Mouse (Mus musculus) adrenal gland, postnatal 14 days (tissue): ENCODE data around the gene Gm10282. TPM values are rescaled to one million over a fixed set of nuclear protein-coding genes. Genes with fewer than 3 reads are reported as not detected.
A peak's percentile ranks its signal among the peaks of the same experiment; 100 is the strongest.

Experiments
- DNase-seq: peaks from one replicate; pipeline ENCODE4 v3.0.0; 2021; ENCODE audit warnings: mixed read lengths
- total RNA-seq: library from RNA; stranded (reverse); gene quantifications from 2 replicates; pipeline ENCODE4 v1.2.3, GENCODE M21; 2021

Gm10282 gene
- total RNA-seq, 1 experiment from 2014 or later: 16.8 TPM

GRCm38 (mm10) chr8:72324036-72324706 lies 19.1 kb upstream of the Gm10282 start:
- DNase-seq: no peak

DNA sequence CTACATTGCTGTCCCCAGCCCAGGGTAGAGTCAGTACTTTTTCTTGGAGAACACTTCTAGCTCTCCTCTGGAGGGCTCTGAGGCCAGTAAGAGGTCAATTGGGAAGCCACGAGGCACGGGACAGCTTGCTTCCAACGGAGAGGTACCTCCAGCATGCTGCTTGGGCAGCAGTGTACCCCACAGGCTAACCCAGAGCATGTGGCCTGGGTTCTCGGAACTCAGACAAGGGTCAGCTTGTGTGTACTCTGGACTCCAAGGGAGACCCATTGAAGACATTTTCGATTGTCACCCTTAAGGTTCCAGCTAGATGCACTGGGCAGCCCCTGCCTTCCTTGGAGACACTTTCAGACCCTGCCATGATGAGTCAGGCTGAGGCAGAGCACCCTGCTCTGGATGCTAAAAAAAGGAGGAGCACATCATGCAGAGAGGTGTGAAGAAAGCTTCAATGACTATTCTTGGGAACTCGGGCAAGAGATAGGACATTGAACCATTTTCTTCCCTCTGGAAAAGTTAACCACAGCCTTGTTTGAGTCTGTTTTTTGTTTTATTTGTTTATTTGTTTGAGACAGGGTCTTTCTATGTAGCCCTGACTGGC lies 18.2 kb upstream of the Gm10282 start:
- no peak for DNase-seq

GRCm38 (mm10) chr8:72322471-72322889 lies 17.4 kb upstream of the Gm10282 start:
- peak; percentile 87 for DNase-seq

DNA sequence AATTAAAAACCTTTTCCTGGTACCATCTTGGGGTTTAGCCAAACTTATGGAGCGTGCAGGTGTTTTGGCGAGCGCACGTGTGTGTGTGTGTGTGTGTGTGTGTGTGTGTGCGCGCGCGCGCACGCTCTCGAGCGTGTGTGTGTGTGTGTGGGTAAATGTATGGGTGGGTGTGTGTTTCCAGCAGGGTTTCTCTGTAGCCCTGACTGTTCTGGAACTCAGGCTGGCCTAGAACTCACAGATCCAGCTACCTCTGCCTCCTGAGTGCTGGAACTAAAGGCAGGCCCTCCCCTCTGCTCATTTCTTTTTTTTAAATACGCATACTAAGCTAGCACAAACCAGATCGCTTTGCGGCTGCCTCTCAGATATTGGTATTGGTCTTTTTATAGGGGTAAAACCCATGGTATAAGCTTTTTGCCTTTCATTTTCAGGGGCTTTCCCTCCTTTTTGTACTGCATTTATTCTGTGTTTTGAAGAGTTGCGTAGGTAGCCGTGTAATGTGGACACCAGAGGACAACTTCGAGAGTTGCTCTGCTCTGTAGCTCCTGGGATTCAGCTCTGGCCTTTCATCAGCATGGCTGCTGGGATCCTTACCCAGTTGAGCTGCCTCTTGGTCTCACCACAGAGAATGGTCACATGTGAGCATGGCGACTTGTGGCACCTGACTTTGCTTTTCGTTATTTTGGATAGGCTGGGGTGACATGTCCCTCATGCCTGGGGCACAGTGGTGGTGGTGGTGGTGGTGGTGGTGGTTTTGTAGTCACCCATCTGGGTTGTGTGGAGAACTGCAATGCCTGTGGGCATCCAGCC lies 16.8 kb upstream of the Gm10282 start:
- DNase-seq: no peak

DNA sequence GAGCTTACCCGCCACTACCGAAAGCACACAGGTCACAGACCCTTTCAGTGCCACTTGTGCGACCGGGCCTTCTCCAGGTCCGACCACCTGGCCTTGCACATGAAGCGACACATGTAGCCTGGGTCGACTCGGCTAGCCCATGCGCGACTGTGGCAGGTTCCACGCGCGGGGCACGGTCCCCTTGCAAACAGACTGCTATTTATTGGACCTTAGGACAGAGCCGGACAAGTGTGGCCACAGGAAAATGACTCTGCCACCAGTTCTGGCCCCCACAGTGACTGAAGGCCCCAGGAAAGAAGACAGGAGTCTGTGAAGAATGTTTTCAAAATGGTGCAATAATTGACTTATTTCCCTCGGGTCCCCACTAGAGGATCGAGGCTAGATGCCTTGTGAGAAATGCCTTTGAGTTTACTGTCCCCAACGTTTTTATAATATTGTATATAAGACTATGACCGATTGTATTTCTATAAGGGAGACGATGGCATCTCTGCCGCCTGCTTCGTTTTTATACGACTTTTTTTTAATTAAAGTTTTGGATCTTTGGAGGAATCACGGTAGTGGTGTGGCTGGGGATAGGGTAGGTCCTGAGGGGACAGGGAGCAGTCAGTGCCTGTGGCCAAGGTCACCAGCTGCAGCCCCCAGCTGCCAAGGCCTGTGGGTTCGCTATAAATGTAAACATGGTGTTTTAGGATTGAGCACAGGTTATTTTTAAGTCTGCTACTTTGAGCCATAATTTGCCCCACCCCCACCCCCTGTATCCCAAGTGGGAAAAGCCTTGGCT lies 15.9 kb upstream of the Gm10282 start:
- DNase-seq: no peak

- DNase-seq: peak; percentile 63
Observed at GRCm38 (mm10) chr8:72319921-72320802, 15.1 kb upstream of the Gm10282 start.

GRCm38 (mm10) chr8:72319397-72319796 lies 14.3 kb upstream of the Gm10282 start:
- peak; percentile 57 for DNase-seq

DNA sequence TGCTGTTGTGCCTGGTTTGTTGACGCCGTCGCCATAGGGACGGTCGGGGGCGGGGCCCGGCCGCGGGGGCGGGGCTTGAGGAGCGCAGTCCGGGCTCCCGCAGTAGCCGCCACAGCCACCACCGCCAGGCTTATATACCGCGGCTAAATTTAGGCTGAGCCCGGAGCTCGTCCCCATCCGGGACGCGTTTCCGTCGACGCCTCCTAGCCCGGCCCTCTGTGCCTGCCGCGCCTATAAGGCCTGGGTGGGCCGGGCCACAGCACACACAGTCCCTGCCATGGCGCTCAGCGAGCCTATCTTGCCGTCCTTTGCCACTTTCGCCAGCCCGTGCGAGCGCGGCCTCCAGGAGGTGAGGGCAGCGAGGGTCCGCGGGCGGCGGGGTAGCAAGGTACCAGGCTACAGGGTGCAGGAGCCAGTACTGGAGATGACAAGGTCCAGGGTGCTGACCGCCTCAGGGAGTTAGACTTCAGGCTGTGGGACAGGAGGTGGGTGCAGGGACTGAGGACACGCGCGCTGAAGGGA lies 13.8 kb upstream of the Gm10282 start, which contains the start of gene Klf2:
Gene Klf2 (plus strand): TSS at position 233 of the 522 bp plus-strand sequence.
- peak; percentile 98 for DNase-seq

DNA sequence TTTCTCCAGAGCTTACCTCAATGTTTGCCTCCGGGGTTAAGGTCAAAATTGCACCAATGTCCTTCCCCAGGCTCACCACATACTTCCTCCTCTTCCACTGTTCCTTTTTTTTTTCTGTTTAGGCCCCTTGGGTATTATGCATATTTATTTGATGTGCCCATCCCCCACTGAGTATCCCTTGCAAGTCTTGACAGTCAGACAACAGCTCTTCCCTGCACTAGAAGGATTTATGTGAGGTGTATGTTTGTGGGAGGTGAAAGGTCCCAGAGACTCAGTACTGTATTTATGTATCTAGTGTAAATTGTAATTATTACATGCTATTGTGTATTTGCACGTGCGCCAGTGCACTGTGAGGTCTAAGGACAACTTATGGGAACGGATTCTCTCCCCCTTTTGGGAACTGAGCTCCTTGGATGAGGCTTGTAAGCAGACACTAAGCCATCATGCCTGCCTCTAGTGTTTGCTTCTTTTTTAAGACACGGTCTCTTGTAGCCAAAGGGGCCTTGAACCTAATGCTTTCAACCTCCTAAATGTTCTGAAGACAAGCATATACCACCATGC lies 12.8 kb upstream of the Gm10282 start:
- no peak for DNase-seq

DNA sequence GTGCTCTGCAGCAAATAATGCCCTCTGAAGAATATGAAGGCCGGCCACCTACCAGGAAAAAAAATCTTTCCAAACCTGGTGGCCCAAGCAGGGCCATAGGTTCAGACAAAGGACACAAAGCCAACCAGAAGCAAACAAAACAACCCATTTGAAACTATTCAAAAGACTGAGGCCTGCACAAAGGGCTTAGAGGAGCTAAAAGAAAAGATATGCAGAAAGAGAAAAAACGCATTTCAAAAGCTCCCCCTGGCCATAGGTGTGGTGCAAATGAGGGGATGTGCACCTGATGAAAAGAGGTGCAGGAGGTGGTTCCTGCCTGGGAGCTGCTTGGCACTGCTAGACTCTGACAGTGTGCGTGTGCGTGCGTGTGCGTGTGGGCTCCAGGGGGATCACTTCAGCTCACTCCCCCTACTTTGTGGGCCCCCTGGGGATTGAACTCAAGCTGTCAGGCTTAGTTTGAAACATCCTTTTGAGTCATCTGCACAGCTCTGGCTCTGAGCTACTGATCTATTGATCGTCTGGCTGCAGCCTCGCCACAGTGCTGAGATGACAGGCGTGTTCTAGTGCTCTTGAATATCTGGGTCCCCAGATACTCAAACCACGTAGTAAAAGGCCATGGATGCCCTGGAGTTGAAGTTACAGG lies 11.1 kb upstream of the Gm10282 start:
- DNase-seq: no peak

DNA sequence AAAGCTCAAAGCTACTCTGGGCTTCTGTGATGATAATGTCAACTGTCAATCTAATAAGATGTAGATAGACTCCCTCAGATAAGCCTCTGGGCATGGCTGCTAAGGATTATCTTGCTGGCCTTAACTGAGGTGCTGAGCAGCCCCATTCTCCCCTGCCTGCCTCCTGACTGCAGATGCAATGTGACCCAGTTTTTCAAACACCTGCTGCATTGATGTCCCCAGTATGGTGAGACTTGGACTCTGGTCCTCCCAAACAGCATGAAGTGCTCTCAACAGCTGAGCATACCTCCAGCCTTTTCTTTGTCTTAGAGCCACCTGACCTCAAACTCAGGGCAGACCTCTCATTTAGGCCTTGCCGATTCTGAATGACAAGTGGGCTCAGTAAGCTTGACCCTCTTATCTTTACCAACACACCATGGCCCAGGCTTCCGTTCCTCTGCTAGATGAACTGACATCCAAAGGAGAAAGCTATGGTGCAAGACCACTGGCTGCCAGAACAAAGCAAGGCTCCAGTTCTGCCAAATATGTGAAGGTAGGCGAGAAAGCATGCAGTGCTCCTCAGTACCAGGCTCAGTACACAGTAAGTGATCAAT lies 8.0 kb upstream of the Gm10282 start:
- DNase-seq: no peak

GRCm38 (mm10) chr8:72310849-72311506 lies 5.9 kb upstream of the Gm10282 start:
- DNase-seq: peak; percentile 90

GRCm38 (mm10) chr8:72308276-72308675 lies 3.2 kb upstream of the Gm10282 start:
- peak; percentile 44 for DNase-seq

- no peak for DNase-seq
Observed at GRCm38 (mm10) chr8:72306913-72307312, 1.9 kb upstream of the Gm10282 start.

GRCm38 (mm10) chr8:72303633-72304032 lies 1.4 kb downstream of the Gm10282 start:
- DNase-seq: peak; percentile 85

GRCm38 (mm10) chr8:72302986-72303612 lies 2.0 kb downstream of the Gm10282 start:
- DNase-seq: peak; percentile 37

- no peak for DNase-seq
Observed at GRCm38 (mm10) chr8:72301497-72301896, 3.6 kb downstream of the Gm10282 start.

GRCm38 (mm10) chr8:72300654-72301400 lies 4.2 kb downstream of the Gm10282 start:
- DNase-seq: peak; percentile 4
